Mouse (Mus musculus): ENCODE results near the gene Gpr180. TPM values are rescaled to one million over a fixed set of nuclear protein-coding genes. Genes with fewer than 3 reads are reported as not detected.
"Not testable (repeated sequence)": the region's sequence is repeated elsewhere in the genome, so short reads cannot be mapped to it uniquely, and the experiment has no call there.

Gpr180 gene
- polyA plus RNA-seq, 1 experiment: 34.6 TPM

DNA sequence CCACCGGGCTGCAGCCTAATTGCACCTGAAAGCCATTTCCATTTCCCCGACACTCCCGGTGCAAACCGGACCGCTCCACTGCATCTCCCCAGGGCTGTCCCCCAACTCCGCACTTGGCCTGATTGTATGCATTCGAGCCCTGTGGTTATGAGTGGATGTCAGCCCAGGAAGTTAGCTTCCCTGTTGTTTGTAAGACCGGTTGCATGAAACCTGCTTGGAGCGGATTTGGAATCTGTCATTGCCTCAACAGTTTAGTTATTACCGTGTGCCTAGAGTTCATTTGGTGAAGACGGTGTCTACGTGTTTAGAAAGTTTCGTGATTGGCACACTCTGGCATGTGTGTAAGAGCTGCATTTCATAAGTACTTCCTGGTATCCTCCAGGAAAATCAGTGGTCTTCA lies 529 bp downstream of the Gpr180 start:
- no peak overlapping the region for H3K27ac ChIP-seq (ENCODE audit: insufficient read depth, low read depth, low read length)
- WGBS: under 1% methylated on average over 13 of the region's 13 CpGs
- H3K27me3 ChIP-seq (replicated peaks; ENCODE audit: control insufficient read depth, insufficient read depth, low read length): no peaks in the 10 kb centered on the region
- peaks cover 5% of the 10 kb centered on the region; the same call in 1 of the 2 replicates for H3K4me1 ChIP-seq (ENCODE audit: control insufficient read depth, insufficient read depth, low read length)
- H3K36me3 ChIP-seq (ENCODE audit: control insufficient read depth, insufficient read depth, low read length): no peaks in the 10 kb centered on the region
- TF ChIP-seq CTCF (conservative IDR thresholded peaks at IDR 0.05; ENCODE audit: insufficient read depth, insufficient read length, low read depth, low read length) (no peak), POLR2A (IDR thresholded peaks at IDR 0.05; ENCODE audit: low read depth, low read length) (no peak)
- no peak for DNase-seq
- H3K4me3 ChIP-seq (ENCODE audit: insufficient read depth, low read depth, low read length): peak overlapping the region; percentile 66

DNA sequence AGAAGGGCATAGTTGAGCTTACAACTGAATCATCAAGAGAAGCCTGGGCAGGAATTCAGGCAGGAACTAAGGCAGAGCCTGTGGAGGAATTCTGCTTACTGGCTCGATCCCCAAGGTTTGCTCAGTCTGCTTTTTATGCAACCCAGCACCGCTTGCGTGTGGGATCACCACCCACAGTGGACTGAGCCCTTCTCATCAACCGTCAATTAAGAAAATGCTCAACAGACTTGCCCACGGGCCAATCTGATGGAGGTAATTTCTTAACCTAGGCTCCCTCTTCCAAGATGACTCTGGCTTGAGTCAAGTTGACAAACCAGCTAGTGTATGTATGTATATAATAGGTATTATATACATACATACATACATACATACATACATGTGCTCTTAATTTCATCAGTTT lies 5.3 kb downstream of the Gpr180 start:
- Histone ChIP-seq H3K27ac (ENCODE audit: insufficient read depth, low read depth, low read length) (no peak overlapping the region), H3K4me3 (ENCODE audit: insufficient read depth, low read depth, low read length) (no peak overlapping the region), H3K4me1 (ENCODE audit: control insufficient read depth, insufficient read depth, low read length) (peaks cover 5% of the 10 kb centered on the region; the same call in 1 of the 2 replicates), H3K27me3 (replicated peaks; ENCODE audit: control insufficient read depth, insufficient read depth, low read length) (no peaks in the 10 kb centered on the region), H3K36me3 (ENCODE audit: control insufficient read depth, insufficient read depth, low read length) (no peaks in the 10 kb centered on the region)
- TF ChIP-seq CTCF (conservative IDR thresholded peaks at IDR 0.05; ENCODE audit: insufficient read depth, insufficient read length, low read depth, low read length) (no peak), POLR2A (IDR thresholded peaks at IDR 0.05; ENCODE audit: low read depth, low read length) (no peak)
- WGBS: 95% methylated on average over 5 of the region's 5 CpGs
- DNase-seq: no peak

DNA sequence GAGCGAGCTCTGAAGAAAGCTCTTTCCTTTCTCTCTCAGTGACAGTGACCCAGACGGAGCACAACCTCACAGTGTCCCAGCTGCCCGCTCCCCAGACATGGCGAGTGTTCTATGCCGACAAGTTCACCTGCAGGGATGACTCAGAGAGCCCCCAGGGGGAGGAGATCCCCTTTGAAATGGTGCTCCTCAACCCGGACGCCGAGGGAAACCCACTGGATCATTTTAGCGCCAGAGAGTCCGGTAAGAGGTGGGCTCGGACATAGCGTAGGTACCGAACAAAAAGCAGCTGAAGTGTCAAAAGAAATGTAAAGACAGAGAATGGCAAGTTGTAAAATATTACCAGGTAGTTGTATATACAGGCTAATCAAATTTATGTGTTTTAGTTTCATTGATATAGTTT lies 11.1 kb downstream of the Gpr180 start:
- TF ChIP-seq CTCF (conservative IDR thresholded peaks at IDR 0.05; ENCODE audit: insufficient read depth, insufficient read length, low read depth, low read length) (no peak), POLR2A (IDR thresholded peaks at IDR 0.05; ENCODE audit: low read depth, low read length) (no peak)
- no peak for DNase-seq
- Histone ChIP-seq H3K36me3 (ENCODE audit: control insufficient read depth, insufficient read depth, low read length) (no peaks in the 10 kb centered on the region; the same call in 1 of the 2 replicates), H3K27ac (ENCODE audit: insufficient read depth, low read depth, low read length) (no peak overlapping the region), H3K4me3 (ENCODE audit: insufficient read depth, low read depth, low read length) (no peak overlapping the region), H3K4me1 (ENCODE audit: control insufficient read depth, insufficient read depth, low read length) (no peaks in the 10 kb centered on the region), H3K27me3 (replicated peaks; ENCODE audit: control insufficient read depth, insufficient read depth, low read length) (no peaks in the 10 kb centered on the region)
- WGBS: 96% methylated on average over 13 of the region's 13 CpGs

DNA sequence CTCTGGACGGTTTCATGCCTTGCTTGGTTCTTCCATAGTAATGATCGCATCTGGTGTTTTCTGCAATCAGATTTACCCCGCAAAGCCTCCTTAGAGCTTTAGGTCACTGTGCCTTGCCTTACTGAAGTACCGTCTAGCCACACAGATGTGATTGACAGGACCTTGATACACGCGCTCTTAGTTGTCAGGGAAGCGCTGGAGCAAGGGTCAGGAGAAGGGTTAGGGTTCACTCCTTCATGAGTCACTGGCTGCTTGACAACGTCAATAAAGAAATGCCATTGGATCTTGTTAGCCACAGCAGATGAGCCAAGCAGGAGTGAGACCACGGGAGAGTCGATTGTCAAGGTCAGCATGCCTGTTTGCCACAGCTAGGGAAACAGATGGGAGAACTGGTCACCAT lies 11.6 kb downstream of the Gpr180 start:
- H3K4me1 ChIP-seq (ENCODE audit: control insufficient read depth, insufficient read depth, low read length): no peaks in the 10 kb centered on the region
- 61% methylated on average over 10 of the region's 10 CpGs for WGBS
- no peaks in the 10 kb centered on the region; the same call in 1 of the 2 replicates for H3K36me3 ChIP-seq (ENCODE audit: control insufficient read depth, insufficient read depth, low read length)
- no peak for DNase-seq
- no peak overlapping the region for H3K27ac ChIP-seq (ENCODE audit: insufficient read depth, low read depth, low read length)
- TF ChIP-seq POLR2A (IDR thresholded peaks at IDR 0.05; ENCODE audit: low read depth, low read length) (no peak), CTCF (conservative IDR thresholded peaks at IDR 0.05; ENCODE audit: insufficient read depth, insufficient read length, low read depth, low read length) (no peak)
- H3K27me3 ChIP-seq (replicated peaks; ENCODE audit: control insufficient read depth, insufficient read depth, low read length): no peaks in the 10 kb centered on the region
- H3K4me3 ChIP-seq (ENCODE audit: insufficient read depth, low read depth, low read length): no peak overlapping the region

DNA sequence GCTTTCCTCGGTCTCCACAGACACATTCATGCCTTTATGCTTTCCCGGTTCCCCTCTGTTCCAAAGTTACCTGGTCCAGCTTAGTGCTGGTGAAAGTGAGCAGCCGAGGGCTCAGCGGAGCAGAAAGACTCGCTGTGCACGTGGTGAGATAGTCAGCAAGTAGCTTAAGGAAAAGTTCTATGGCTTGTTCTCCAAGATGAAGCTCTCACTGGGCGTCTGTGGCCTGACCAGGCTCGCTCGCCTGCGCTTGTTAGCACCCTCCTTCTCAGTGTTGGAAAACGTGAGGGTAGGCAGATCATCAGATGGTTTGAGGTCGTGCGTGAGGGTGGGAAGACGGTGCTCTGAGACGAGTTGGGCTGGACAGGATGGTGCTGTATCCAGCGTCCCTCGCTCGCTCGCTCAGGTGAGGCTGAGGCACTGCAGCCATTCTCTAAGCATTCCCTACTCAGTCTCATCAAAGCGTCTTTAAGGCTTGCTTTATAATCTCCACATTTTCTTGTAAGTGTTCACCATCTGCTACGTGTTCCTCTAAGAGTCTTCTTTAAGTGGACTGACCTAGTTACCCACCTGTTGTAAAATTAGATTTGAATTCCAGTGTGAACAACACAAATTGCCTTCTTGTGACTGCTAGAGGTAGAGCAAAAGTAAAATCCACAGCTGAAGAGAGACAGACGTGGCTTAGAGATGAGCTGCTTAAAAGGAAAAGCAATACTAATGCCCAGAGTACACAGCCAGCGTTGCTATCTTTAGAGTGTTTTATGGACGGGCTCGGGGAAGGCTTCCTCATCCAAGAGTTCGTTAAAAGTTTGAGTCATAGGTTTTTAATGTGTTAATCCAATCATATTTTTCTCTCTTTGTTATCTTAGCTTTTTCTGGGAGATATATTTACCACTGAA lies 13.9 kb downstream of the Gpr180 start:
- Histone ChIP-seq H3K27ac (ENCODE audit: insufficient read depth, low read depth, low read length) (no peak overlapping the region), H3K27me3 (replicated peaks; ENCODE audit: control insufficient read depth, insufficient read depth, low read length) (no peaks in the 10 kb centered on the region), H3K4me1 (ENCODE audit: control insufficient read depth, insufficient read depth, low read length) (no peaks in the 10 kb centered on the region), H3K36me3 (ENCODE audit: control insufficient read depth, insufficient read depth, low read length) (no peaks in the 10 kb centered on the region; the same call in 1 of the 2 replicates), H3K4me3 (ENCODE audit: insufficient read depth, low read depth, low read length) (no peak overlapping the region)
- 73% methylated on average over 26 of the region's 26 CpGs for WGBS
- no peak for DNase-seq
- TF ChIP-seq POLR2A (IDR thresholded peaks at IDR 0.05; ENCODE audit: low read depth, low read length) (no peak), CTCF (conservative IDR thresholded peaks at IDR 0.05; ENCODE audit: insufficient read depth, insufficient read length, low read depth, low read length) (no peak)

DNA sequence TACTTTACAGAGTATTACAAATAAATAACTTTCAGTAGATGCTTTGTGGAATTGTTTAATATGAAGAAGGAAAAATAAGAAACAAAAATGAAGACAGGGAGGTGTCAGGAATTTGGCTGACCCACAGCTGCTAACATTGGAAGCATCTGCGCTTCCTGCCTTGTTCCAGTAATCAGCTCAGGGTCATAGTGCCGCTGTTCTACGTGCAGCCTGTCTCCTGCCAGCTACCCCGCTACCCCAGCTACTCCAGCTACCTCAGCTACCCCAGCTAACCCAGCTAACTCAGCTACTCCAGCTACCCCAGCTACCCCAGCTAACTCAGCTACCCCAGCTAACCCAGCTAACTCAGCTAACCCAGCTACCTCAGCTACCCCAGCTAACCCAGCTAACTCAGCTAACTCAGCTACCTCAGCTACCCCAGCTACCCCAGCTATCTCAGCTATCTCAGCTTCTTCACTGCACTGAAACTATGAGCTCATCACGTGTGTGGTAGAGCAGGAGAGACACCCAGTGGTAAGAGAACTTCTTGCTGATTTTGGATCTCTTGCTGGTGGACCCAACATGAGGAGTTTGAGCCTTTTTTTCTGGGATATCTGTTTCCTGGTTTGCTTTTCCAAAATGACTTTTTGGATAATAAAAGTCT lies 14.8 kb downstream of the Gpr180 start:
- TF ChIP-seq POLR2A (IDR thresholded peaks at IDR 0.05; ENCODE audit: low read depth, low read length) (no peak), CTCF (conservative IDR thresholded peaks at IDR 0.05; ENCODE audit: insufficient read depth, insufficient read length, low read depth, low read length) (peak; percentile 51)
- Histone ChIP-seq H3K27me3 (replicated peaks; ENCODE audit: control insufficient read depth, insufficient read depth, low read length) (no peaks in the 10 kb centered on the region), H3K4me1 (ENCODE audit: control insufficient read depth, insufficient read depth, low read length) (no peaks in the 10 kb centered on the region), H3K36me3 (ENCODE audit: control insufficient read depth, insufficient read depth, low read length) (no peaks in the 10 kb centered on the region; the same call in 1 of the 2 replicates), H3K4me3 (ENCODE audit: insufficient read depth, low read depth, low read length) (no peak overlapping the region), H3K27ac (ENCODE audit: insufficient read depth, low read depth, low read length) (no peak overlapping the region)
- 54% methylated on average over 5 of the region's 5 CpGs for WGBS
- DNase-seq: peak; percentile 35

DNA sequence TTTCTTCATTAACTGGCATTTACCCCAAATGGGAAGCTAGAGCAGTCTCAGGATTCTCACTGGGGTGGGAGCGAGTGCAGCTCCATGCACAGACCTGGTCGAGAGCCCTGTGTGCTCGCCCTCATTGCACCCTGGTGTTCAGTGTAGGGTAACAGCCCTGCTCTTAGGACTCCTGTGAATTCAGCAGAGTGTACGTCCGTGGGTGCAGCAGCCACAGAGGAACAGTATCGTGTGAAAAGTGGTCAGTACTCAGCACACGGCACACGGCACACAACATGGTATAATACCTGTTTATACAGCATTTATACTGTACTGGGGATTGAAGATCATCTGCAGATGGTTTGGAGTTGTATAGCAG lies 15.3 kb downstream of the Gpr180 start:
- Histone ChIP-seq H3K27me3 (replicated peaks; ENCODE audit: control insufficient read depth, insufficient read depth, low read length) (no peaks in the 10 kb centered on the region), H3K4me1 (ENCODE audit: control insufficient read depth, insufficient read depth, low read length) (no peaks in the 10 kb centered on the region), H3K36me3 (ENCODE audit: control insufficient read depth, insufficient read depth, low read length) (no peaks in the 10 kb centered on the region; the same call in 1 of the 2 replicates), H3K4me3 (ENCODE audit: insufficient read depth, low read depth, low read length) (no peak overlapping the region), H3K27ac (ENCODE audit: insufficient read depth, low read depth, low read length) (no peak overlapping the region)
- no peak for DNase-seq
- TF ChIP-seq CTCF (conservative IDR thresholded peaks at IDR 0.05; ENCODE audit: insufficient read depth, insufficient read length, low read depth, low read length) (no peak), POLR2A (IDR thresholded peaks at IDR 0.05; ENCODE audit: low read depth, low read length) (no peak)
- 90% methylated on average over 8 of the region's 8 CpGs for WGBS

DNA sequence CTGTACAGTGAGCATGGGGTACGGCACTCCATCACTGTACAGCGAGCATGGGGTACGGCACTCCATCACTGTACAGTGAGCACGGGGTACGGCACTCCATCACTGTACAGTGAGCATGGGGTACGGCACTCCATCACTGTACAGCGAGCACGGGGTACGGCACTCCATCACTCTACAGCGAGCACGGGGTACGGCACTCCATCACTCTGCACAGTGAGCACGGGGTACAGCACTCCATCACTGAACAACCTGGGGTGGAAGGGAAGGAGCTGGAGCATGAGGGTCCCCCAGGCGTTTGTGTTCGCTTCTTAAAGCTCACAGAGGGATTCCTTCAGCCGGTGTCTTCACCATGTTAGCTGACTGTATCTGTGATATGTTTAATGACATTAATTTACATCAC lies 19.1 kb downstream of the Gpr180 start:
- DNase-seq; H3K4me1 ChIP-seq (ENCODE audit: control insufficient read depth, insufficient read depth, low read length); H3K4me3 ChIP-seq (ENCODE audit: insufficient read depth, low read depth, low read length); H3K27me3 ChIP-seq (replicated peaks; ENCODE audit: control insufficient read depth, insufficient read depth, low read length); H3K27ac ChIP-seq (ENCODE audit: insufficient read depth, low read depth, low read length); H3K36me3 ChIP-seq (ENCODE audit: control insufficient read depth, insufficient read depth, low read length): not testable (repeated sequence)
- WGBS: 96% methylated on average over 16 of the region's 16 CpGs

Measured in kidney, adult 2 months (tissue).